Mouse (Mus musculus): Measurements from ENCODE around the gene Olig2.

GRCm38 (mm10) chr16:91268724-91269452, 43.6 kb downstream of the Olig2 start:
- TF ChIP-seq POLR2A (IDR thresholded peaks at IDR 0.05; ENCODE audit: borderline replicate concordance, control insufficient read depth, low read depth, low read length): no peak
- TF ChIP-seq CTCF (IDR thresholded peaks at IDR 0.05; ENCODE audit: control insufficient read depth, insufficient read depth, low read length): no peak
